Mouse (Mus musculus): ENCODE results near the gene Fat4. TPM values are rescaled to one million over a fixed set of nuclear protein-coding genes. Genes with fewer than 3 reads are reported as not detected.

Fat4 gene
- polyA plus RNA-seq, 1 experiment from 2014 or later, result 31.1 TPM

DNA sequence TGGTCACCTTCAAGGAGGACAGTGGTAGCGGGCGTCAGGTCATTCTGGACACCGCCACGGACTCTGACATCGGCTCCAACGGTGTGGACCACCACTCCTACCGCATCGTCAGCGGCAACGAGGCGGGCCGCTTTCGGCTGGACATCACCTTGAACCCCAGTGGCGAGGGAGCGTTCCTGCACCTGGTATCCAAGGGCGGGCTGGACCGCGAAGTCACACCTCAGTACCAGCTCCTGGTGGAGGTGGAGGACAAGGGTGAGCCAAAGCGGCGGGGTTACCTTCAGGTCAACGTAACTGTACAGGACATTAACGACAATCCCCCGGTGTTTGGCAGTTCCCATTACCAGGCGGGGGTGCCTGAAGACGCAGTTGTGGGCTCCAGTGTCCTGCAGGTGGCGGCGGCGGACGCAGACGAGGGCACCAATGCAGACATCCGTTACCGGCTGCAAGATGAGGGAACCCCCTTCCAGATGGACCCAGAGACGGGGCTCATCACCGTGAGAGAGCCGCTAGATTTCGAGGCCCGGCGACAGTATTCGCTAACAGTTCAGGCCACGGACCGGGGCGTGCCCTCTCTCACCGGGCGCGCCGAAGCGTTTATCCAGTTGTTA lies 746 bp downstream of the Fat4 start:
- H3K36me3 ChIP-seq (ENCODE audit: control insufficient read depth, insufficient read depth, low read length), result peaks cover 15% of the 10 kb centered on the region; the same call in 1 of the 2 replicates
- peaks cover 26% of the 10 kb centered on the region; the same call in 1 of the 2 replicates for H3K4me1 ChIP-seq (ENCODE audit: control insufficient read depth, insufficient read depth, low read length)
- H3K9me3 ChIP-seq (ENCODE audit: control insufficient read depth, low read length), result no peaks in the 10 kb centered on the region
- peak; percentile 19; the same call in 1 of the 2 replicates for ATAC-seq (ENCODE audit: low read depth)
- no peaks in the 10 kb centered on the region for H3K27me3 ChIP-seq (ENCODE audit: control insufficient read depth, insufficient read depth, low read length)
- peak overlapping the region; percentile 97 for H3K4me3 ChIP-seq (ENCODE audit: low read depth, low read length)
- peak overlapping the region; percentile 94 for H3K9ac ChIP-seq (replicated peaks; ENCODE audit: low read depth, low read length)
- under 1% methylated on average over 47 of the region's 47 CpGs for WGBS
- peak overlapping the region; percentile 80 for H3K4me2 ChIP-seq (ENCODE audit: low read depth, low read length)
- peak overlapping the region; percentile 95 for H3K27ac ChIP-seq (ENCODE audit: low read depth, low read length)

DNA sequence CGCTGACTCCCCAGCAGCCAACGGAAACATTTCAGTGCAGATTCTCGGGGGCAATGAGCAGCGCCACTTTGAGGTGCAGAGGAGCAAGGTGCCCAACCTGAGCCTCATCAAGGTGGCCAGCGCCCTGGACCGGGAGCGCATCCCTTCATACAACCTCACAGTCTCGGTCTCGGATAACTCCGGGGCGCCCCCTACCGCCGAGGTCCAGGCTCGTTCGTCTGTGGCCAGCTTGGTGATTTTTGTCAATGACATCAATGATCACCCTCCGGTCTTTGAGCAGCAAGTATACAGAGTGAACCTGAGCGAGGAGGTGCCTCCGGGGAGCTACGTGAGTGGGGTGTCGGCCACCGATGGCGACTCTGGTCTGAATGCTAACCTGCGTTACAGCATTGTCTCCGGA lies 1.4 kb downstream of the Fat4 start:
- peak; percentile 2; the same call in 1 of the 2 replicates for ATAC-seq (ENCODE audit: low read depth)
- Histone ChIP-seq H3K9me3 (ENCODE audit: control insufficient read depth, low read length) (no peaks in the 10 kb centered on the region), H3K4me3 (ENCODE audit: low read depth, low read length) (peak overlapping the region; percentile 97), H3K36me3 (ENCODE audit: control insufficient read depth, insufficient read depth, low read length) (peaks cover 15% of the 10 kb centered on the region; the same call in 1 of the 2 replicates), H3K4me1 (ENCODE audit: control insufficient read depth, insufficient read depth, low read length) (peaks cover 26% of the 10 kb centered on the region; the same call in 1 of the 2 replicates), H3K27me3 (ENCODE audit: control insufficient read depth, insufficient read depth, low read length) (no peaks in the 10 kb centered on the region), H3K27ac (ENCODE audit: low read depth, low read length) (peak overlapping the region; percentile 95), H3K4me2 (ENCODE audit: low read depth, low read length) (peak overlapping the region; percentile 80), H3K9ac (replicated peaks; ENCODE audit: low read depth, low read length) (peak overlapping the region; percentile 94)
- WGBS, result 9% methylated on average over 24 of the region's 24 CpGs

DNA sequence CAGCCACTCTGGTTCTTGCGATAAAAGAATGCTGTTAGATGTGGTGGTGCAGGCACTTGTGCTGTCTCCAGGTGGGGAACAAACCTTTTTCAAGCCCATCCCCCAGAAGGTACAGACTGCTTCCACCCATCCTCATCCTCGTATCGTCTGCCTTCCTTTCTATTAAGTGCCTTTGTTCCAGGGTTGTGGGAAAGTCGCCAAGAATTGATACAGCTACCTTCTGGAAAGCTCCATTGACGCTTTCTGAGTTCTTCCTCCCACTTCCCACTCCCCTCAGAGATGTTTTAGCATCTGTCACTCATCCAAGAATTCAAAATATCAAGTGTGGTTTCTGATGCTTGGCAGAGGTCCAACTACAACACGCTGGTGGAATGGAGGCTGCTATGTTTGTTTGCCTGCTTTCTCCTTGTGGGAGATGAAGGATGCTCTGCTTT lies 6.1 kb downstream of the Fat4 start:
- Histone ChIP-seq H3K27ac (ENCODE audit: low read depth, low read length) (peak overlapping the region; percentile 83), H3K9ac (replicated peaks; ENCODE audit: low read depth, low read length) (peak overlapping the region; percentile 59), H3K27me3 (ENCODE audit: control insufficient read depth, insufficient read depth, low read length) (no peaks in the 10 kb centered on the region), H3K36me3 (ENCODE audit: control insufficient read depth, insufficient read depth, low read length) (peaks cover 20% of the 10 kb centered on the region; the same call in 1 of the 2 replicates), H3K9me3 (ENCODE audit: control insufficient read depth, low read length) (no peaks in the 10 kb centered on the region), H3K4me2 (ENCODE audit: low read depth, low read length) (peak overlapping the region; percentile 80), H3K4me1 (ENCODE audit: control insufficient read depth, insufficient read depth, low read length) (peaks cover 27% of the 10 kb centered on the region; the same call in 1 of the 2 replicates), H3K4me3 (ENCODE audit: low read depth, low read length) (peak overlapping the region; percentile 97)
- WGBS, result 16% methylated on average over 6 of the region's 6 CpGs
- peak; percentile 29; the same call in 1 of the 2 replicates for ATAC-seq (ENCODE audit: low read depth)

DNA sequence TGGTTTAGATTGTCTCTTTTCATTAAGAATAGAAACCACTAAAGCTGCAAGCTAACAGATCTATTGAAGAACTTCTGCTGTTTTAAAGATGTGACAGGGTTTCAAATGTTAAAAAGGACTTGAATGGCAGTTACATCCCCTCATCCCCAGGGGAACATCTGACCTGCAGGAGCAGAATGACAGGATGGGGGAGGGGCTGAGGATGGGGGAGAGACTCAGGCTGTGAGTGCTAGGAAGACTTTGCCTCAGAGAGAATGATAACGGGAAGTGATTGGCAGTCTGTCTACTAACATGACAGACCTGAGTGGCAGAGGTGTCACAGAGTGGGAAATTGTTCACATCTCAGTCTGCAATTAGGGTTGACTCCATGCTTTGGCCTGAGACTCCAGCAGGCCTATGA lies 14.1 kb downstream of the Fat4 start:
- no peak overlapping the region for H3K4me2 ChIP-seq (ENCODE audit: low read depth, low read length)
- no peaks in the 10 kb centered on the region for H3K27me3 ChIP-seq (ENCODE audit: control insufficient read depth, insufficient read depth, low read length)
- H3K27ac ChIP-seq (ENCODE audit: low read depth, low read length), result no peak overlapping the region
- H3K9me3 ChIP-seq (ENCODE audit: control insufficient read depth, low read length), result no peaks in the 10 kb centered on the region
- H3K9ac ChIP-seq (replicated peaks; ENCODE audit: low read depth, low read length), result no peak overlapping the region
- peaks cover 10% of the 10 kb centered on the region; the same call in 1 of the 2 replicates for H3K4me1 ChIP-seq (ENCODE audit: control insufficient read depth, insufficient read depth, low read length)
- WGBS, result 22% methylated on average over 1 of the region's 1 CpGs
- 0 out of 2 replicates have a peak, but pooled peaks cover 5% of the 10 kb centered on the region for H3K36me3 ChIP-seq (ENCODE audit: control insufficient read depth, insufficient read depth, low read length)
- no peak for ATAC-seq (ENCODE audit: low read depth)
- no peak overlapping the region for H3K4me3 ChIP-seq (ENCODE audit: low read depth, low read length)

DNA sequence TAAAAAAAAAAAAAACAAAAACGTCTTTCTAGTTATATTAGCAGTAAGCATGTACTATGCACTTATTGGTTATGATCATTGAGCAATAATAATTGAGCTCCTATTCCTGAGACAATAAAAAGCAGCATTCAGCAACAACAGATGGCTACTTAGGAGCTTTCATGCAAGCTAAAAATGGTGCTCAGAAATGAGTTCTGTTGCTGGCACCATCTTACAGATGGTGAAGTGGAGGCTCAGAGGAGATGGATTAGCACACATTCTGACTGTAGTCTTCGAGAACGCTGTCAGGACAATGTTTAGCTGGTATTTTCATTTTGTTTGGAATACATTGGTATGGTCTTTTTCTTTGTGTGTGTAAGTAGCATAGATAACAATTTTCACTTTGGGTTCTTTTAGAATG lies 20.1 kb downstream of the Fat4 start:
- Histone ChIP-seq H3K27me3 (ENCODE audit: control insufficient read depth, insufficient read depth, low read length) (no peaks in the 10 kb centered on the region), H3K27ac (ENCODE audit: low read depth, low read length) (no peak overlapping the region), H3K9ac (replicated peaks; ENCODE audit: low read depth, low read length) (no peak overlapping the region), H3K4me3 (ENCODE audit: low read depth, low read length) (no peak overlapping the region), H3K9me3 (ENCODE audit: control insufficient read depth, low read length) (no peaks in the 10 kb centered on the region), H3K36me3 (ENCODE audit: control insufficient read depth, insufficient read depth, low read length) (no peaks in the 10 kb centered on the region), H3K4me2 (ENCODE audit: low read depth, low read length) (no peak overlapping the region), H3K4me1 (ENCODE audit: control insufficient read depth, insufficient read depth, low read length) (peaks cover 13% of the 10 kb centered on the region)
- 55% methylated on average over 3 of the region's 3 CpGs for WGBS
- ATAC-seq (ENCODE audit: low read depth), result no peak

DNA sequence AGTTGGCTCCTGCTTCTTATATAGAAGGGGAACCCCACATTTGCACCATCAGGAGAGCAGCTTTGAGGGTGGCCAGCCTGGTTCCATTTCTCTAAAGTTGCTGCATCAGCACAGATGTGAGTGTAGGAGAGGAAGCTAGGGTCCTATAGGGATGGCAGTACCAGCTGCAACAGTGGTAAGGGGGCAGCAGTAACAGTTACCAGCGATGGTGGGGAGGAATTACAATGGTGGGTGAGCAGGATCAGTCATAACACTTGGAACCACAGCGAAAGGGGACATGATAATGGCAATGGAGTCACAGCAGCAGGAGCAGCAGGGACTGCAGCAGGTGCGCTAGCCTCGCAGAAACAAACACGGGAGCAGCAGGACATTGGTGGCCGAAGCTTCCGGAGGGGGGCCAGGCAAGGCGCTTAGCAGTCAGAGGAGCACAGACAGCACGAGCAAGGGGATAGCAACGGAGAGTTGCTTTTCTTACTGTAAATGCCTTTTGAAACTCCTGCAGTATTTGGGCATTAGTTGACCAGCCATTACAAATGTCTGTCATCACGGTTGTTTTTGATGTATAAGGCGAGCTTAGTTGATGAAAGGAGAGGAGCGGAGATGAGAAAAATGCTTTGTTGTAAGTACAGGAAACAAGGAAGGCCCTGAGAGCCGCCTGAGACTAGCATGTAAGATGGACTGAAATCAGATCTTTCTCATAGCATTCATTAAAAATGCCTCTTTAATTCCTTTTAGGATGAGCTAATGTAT lies 21.1 kb downstream of the Fat4 start:
- H3K9me3 ChIP-seq (ENCODE audit: control insufficient read depth, low read length), result no peaks in the 10 kb centered on the region
- H3K4me2 ChIP-seq (ENCODE audit: low read depth, low read length), result peak overlapping the region; percentile 31
- 11% methylated on average over 14 of the region's 14 CpGs for WGBS
- peak; percentile 56 for ATAC-seq (ENCODE audit: low read depth)
- H3K4me3 ChIP-seq (ENCODE audit: low read depth, low read length), result peak overlapping the region; percentile 2; the same call in 1 of the 2 replicates
- H3K36me3 ChIP-seq (ENCODE audit: control insufficient read depth, insufficient read depth, low read length), result no peaks in the 10 kb centered on the region
- peak overlapping the region; percentile 19; the same call in 1 of the 2 replicates for H3K27ac ChIP-seq (ENCODE audit: low read depth, low read length)
- peak overlapping the region; percentile 17; the same call in 1 of the 2 replicates for H3K9ac ChIP-seq (replicated peaks; ENCODE audit: low read depth, low read length)
- peaks cover 20% of the 10 kb centered on the region for H3K4me1 ChIP-seq (ENCODE audit: control insufficient read depth, insufficient read depth, low read length)
- H3K27me3 ChIP-seq (ENCODE audit: control insufficient read depth, insufficient read depth, low read length), result no peaks in the 10 kb centered on the region

DNA sequence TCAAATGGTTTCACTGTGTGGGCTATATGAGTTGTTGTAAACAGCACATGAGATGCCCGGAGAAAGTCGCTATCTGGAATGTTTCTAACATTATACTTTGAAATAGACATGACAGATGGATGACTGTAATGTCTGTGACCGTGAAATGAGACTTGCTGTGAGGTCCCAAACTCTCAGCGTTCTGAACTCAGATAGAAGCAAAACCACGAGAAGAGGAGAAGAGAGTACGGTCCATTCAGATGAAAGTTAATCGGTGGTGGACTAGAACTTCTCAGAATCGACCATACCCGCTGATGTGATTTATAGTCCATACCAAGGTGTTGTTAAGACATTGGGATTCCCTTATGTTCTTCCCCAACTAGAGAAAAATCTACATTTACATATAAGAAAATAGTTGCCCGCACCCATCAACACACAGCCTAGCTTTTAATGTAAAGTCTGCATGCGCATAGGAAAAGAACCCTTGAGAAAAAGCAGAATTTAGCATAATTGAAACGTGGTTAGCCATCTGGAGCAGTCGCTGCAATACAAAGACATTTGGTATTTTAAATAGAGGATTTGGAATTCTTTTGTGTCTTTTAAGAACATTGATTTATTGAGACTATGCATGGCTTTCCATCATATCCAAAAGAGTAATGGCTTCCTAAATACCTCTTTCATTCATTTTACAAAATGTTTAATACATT lies 21.8 kb downstream of the Fat4 start:
- no peak for ATAC-seq (ENCODE audit: low read depth)
- H3K36me3 ChIP-seq (ENCODE audit: control insufficient read depth, insufficient read depth, low read length), result no peaks in the 10 kb centered on the region
- peaks cover 21% of the 10 kb centered on the region for H3K4me1 ChIP-seq (ENCODE audit: control insufficient read depth, insufficient read depth, low read length)
- H3K27ac ChIP-seq (ENCODE audit: low read depth, low read length), result peak overlapping the region; percentile 19; the same call in 1 of the 2 replicates
- peak overlapping the region; percentile 31 for H3K4me2 ChIP-seq (ENCODE audit: low read depth, low read length)
- H3K9ac ChIP-seq (replicated peaks; ENCODE audit: low read depth, low read length), result no peak overlapping the region
- 20% methylated on average over 13 of the region's 13 CpGs for WGBS
- H3K27me3 ChIP-seq (ENCODE audit: control insufficient read depth, insufficient read depth, low read length), result no peaks in the 10 kb centered on the region
- no peaks in the 10 kb centered on the region for H3K9me3 ChIP-seq (ENCODE audit: control insufficient read depth, low read length)
- peak overlapping the region; percentile 2; the same call in 1 of the 2 replicates for H3K4me3 ChIP-seq (ENCODE audit: low read depth, low read length)

DNA sequence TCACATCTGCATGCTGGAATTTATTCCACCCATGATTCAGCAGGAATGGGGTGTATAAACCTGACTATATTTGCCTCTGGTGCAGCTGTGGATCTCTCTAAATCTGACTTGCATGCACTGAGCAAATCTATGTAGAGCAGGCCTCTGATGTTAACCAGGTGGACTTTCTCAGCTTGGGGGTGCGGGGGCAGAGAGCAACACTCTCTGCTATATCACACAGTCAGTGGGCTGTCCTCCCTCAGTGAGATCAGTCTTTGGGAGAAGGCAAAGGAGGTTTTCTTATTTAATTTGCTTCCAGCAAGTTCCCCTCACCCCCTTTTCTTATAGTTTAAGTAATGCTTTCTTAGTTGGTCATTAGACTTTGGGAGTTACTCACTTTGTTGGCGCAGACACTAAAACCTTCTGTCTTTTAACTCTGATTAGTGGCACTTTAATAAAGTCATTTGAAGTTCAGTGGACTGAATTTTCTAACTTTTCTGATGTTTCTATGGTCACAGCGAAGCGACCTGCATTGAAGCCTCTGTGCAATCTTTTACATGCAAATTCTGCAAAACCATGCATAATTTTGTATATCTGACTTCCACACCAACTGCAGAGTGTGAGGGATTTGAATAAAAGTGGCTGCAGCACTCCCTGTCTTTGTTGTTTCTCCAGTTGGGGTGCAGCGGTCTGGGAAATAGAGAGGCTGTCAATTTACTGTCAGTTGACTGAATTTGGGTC lies 26.2 kb downstream of the Fat4 start:
- H3K27ac ChIP-seq (ENCODE audit: low read depth, low read length), result no peak overlapping the region
- H3K4me1 ChIP-seq (ENCODE audit: control insufficient read depth, insufficient read depth, low read length), result peaks cover 17% of the 10 kb centered on the region
- H3K9ac ChIP-seq (replicated peaks; ENCODE audit: low read depth, low read length), result no peak overlapping the region
- H3K36me3 ChIP-seq (ENCODE audit: control insufficient read depth, insufficient read depth, low read length), result no peaks in the 10 kb centered on the region
- 32% methylated on average over 5 of the region's 5 CpGs for WGBS
- ATAC-seq (ENCODE audit: low read depth), result peak; percentile 46; the same call in 1 of the 2 replicates
- no peak overlapping the region for H3K4me3 ChIP-seq (ENCODE audit: low read depth, low read length)
- no peaks in the 10 kb centered on the region for H3K9me3 ChIP-seq (ENCODE audit: control insufficient read depth, low read length)
- no peak overlapping the region for H3K4me2 ChIP-seq (ENCODE audit: low read depth, low read length)
- no peaks in the 10 kb centered on the region for H3K27me3 ChIP-seq (ENCODE audit: control insufficient read depth, insufficient read depth, low read length)
